3 mouse cellular contexts compared by ENCODE assay signal in the genomic region with DNA sequence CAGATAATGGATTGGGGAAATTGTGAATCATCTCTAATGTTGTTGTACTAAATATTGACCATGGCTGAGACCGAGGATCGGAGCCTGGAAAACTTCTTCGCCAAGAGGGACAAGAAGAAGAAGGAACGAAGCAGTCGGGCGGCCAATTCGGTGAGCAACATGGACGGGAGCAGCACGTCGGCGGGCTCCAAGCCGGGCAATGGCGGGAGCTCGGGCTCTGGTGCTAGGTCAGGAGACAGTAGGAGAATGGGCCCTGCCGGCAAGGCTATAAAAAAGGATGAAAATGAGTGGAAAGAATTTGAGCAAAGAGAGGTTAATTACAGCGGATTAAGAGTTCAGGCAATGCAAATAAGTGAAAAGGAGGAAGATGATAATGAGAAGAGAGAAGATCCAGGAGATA. TPM values are rescaled to one million over a fixed set of nuclear protein-coding genes. Genes with fewer than 3 reads are reported as not detected.
"Had no signal": no experiment of that assay in that cellular context is flagged by ENCODE, and none has a peak within 500 bp of the region (broad histone marks: within the 10 kb centered on the region; RNA-seq: fewer than 3 reads in every experiment).

No protein-coding gene starts in this region.

RNA-seq across cellular contexts. Expression of a gene that starts 55.0 kb away (rescaled TPM):
- total RNA-seq: liver, adult 2 months; midbrain, postnatal 0 days; monocyte, adult 5-6 weeks had no signal
